Mouse (Mus musculus) midbrain, embryonic 15.5 days (tissue): ENCODE results near the gene Bpifb5. TPM values are rescaled to one million over a fixed set of nuclear protein-coding genes. Genes with fewer than 3 reads are reported as not detected.
"Not testable (repeated sequence)": the region's sequence is repeated elsewhere in the genome, so short reads cannot be mapped to it uniquely, and the experiment has no call there.

Experiments used
- ATAC-seq: fragments of 200-750 bp; cut with Nextera tagmentation; replicated peaks from 2 replicates; pipeline ENCODE4 v1.8.0; 2017; ENCODE audit warnings: moderate TSS enrichment
- H3K27ac ChIP-seq: fragments of 300-500 bp; sonication (generic); 2 replicates; pipeline ENCODE4 v1.5.1; 2015; ENCODE audit warnings: mild to moderate bottlenecking, inconsistent platforms
- H3K27me3 ChIP-seq: fragments of 300-500 bp; sonication (generic); replicated peaks from 2 replicates; pipeline ENCODE4 v1.6.1; 2015; ENCODE audit warnings: inconsistent platforms
- H3K36me3 ChIP-seq: fragments of 300-500 bp; sonication (generic); replicated peaks from 2 replicates; pipeline ENCODE4 v1.6.1; 2015; ENCODE audit warnings: inconsistent platforms
- H3K4me1 ChIP-seq: fragments of 300-500 bp; sonication (generic); 2 replicates; pipeline ENCODE4 v1.6.1; 2015; ENCODE audit warnings: inconsistent platforms
- H3K4me2 ChIP-seq: fragments of 300-500 bp; sonication (generic); 2 replicates; pipeline ENCODE4 v1.6.1; 2015; ENCODE audit warnings: inconsistent platforms, mild to moderate bottlenecking, moderate library complexity
- H3K4me3 ChIP-seq: fragments of 300-500 bp; sonication (generic); 2 replicates; pipeline ENCODE4 v1.5.1; 2015; ENCODE audit warnings: mild to moderate bottlenecking, inconsistent platforms
- H3K9ac ChIP-seq: fragments of 300-500 bp; sonication (generic); 2 replicates; pipeline ENCODE4 v1.6.1; 2015; ENCODE audit warnings: mild to moderate bottlenecking, inconsistent platforms
- H3K9me3 ChIP-seq: fragments of 300-500 bp; sonication (generic); 2 replicates; pipeline ENCODE4 v1.6.1; 2016; ENCODE audit warnings: inconsistent platforms
- WGBS: fragments of 180-500 bp; shearing (Covaris S2); methylation state at CpG from one replicate; pipeline ENCODE4 v1.1.7; 2015; ENCODE audit warnings: mixed read lengths; 5-methylcytosine and 5-hydroxymethylcytosine counted together
- polyA plus RNA-seq: library from polyadenylated mRNA; unstranded; fragments of >200 nt; fragmentation: Nextera tagmentation; extraction: Ambion mirVana; gene quantifications from 2 replicates; pipeline ENCODE4 v1.2.1, GENCODE M21; 2015

The Bpifb5 gene
- polyA plus RNA-seq, 1 experiment from 2014 or later, result 0.13 TPM

- WGBS, result 91% methylated on average over 10 of the region's 10 CpGs
These were observed 20.0 kb downstream of the Bpifb5 start for GRCm38 (mm10) chr2:154243356-154244036.

GRCm38 (mm10) chr2:154245322-154245721, 21.8 kb downstream of the Bpifb5 start:
- Histone ChIP-seq H3K36me3 (no peaks in the 10 kb centered on the region), H3K9me3 (no peaks in the 10 kb centered on the region), H3K4me2 (no peak overlapping the region), H3K27ac (no peak overlapping the region), H3K9ac (no peak overlapping the region), H3K4me3 (no peak overlapping the region), H3K27me3 (no peaks in the 10 kb centered on the region), H3K4me1 (no peaks in the 10 kb centered on the region)
- 94% methylated on average over 5 of the region's 5 CpGs for WGBS
- no peak for ATAC-seq

More at GRCm38 (mm10) chr2:154243356-154244036, 20.0 kb downstream of the Bpifb5 start:
- no peaks in the 10 kb centered on the region for H3K36me3 ChIP-seq
- no peak overlapping the region for H3K4me2 ChIP-seq
- no peak overlapping the region for H3K9ac ChIP-seq
- no peaks in the 10 kb centered on the region for H3K9me3 ChIP-seq
- no peak for ATAC-seq
- H3K4me1 ChIP-seq, result no peaks in the 10 kb centered on the region
- H3K27me3 ChIP-seq, result no peaks in the 10 kb centered on the region
- H3K27ac ChIP-seq, result no peak overlapping the region
- H3K4me3 ChIP-seq, result no peak overlapping the region

GRCm38 (mm10) chr2:154255254-154255653, 31.7 kb downstream of the Bpifb5 start:
- not testable (repeated sequence) for H3K4me2 ChIP-seq, H3K27ac ChIP-seq, ATAC-seq, H3K27me3 ChIP-seq, H3K4me3 ChIP-seq, H3K36me3 ChIP-seq, H3K9ac ChIP-seq, H3K9me3 ChIP-seq, H3K4me1 ChIP-seq
- 100% methylated on average over 2 of the region's 4 CpGs for WGBS

GRCm38 (mm10) chr2:154255770-154256169, 32.2 kb downstream of the Bpifb5 start:
- H3K36me3 ChIP-seq, result no peaks in the 10 kb centered on the region
- no peak for ATAC-seq
- H3K4me3 ChIP-seq, result no peak overlapping the region
- H3K4me1 ChIP-seq, result no peaks in the 10 kb centered on the region
- H3K4me2 ChIP-seq, result no peak overlapping the region
- no peaks in the 10 kb centered on the region for H3K27me3 ChIP-seq
- H3K9me3 ChIP-seq, result no peaks in the 10 kb centered on the region
- no peak overlapping the region for H3K9ac ChIP-seq
- 82% methylated on average over 4 of the region's 4 CpGs for WGBS
- no peak overlapping the region for H3K27ac ChIP-seq

- not testable (repeated sequence) for ATAC-seq, H3K36me3 ChIP-seq
- 83% methylated on average over 5 of the region's 5 CpGs for WGBS
These were observed 34.0 kb downstream of the Bpifb5 start, which contains the start of gene Bpifb9a for GRCm38 (mm10) chr2:154257554-154257953. TSS of gene Bpifb9a (plus strand) at chr2:154257854.

GRCm38 (mm10) chr2:154264397-154264796, 40.9 kb downstream of the Bpifb5 start:
- not testable (repeated sequence) for H3K9ac ChIP-seq, ATAC-seq, H3K4me2 ChIP-seq, H3K27me3 ChIP-seq, H3K36me3 ChIP-seq, H3K9me3 ChIP-seq, H3K4me1 ChIP-seq, H3K4me3 ChIP-seq, H3K27ac ChIP-seq
- WGBS, result 86% methylated on average over 2 of the region's 3 CpGs

More at GRCm38 (mm10) chr2:154257554-154257953, 34.0 kb downstream of the Bpifb5 start, which contains the start of gene Bpifb9a:
- H3K27ac ChIP-seq, H3K4me3 ChIP-seq, H3K9me3 ChIP-seq, H3K27me3 ChIP-seq, H3K4me1 ChIP-seq, H3K9ac ChIP-seq, H3K4me2 ChIP-seq: not testable (repeated sequence)

Other genes starting within 250 kb of the Bpifb5 start
- gene Bpifa6, start 248.8 kb upstream of the Bpifb5 start, polyA plus RNA-seq, result not detected in 2 replicates
- gene Bpifa2, start 215.5 kb upstream of the Bpifb5 start, polyA plus RNA-seq, result not detected in 2 replicates
- gene Bpifa3, start 93.4 kb upstream of the Bpifb5 start, polyA plus RNA-seq, result not detected in 2 replicates
- gene Bpifa1, start 80.9 kb upstream of the Bpifb5 start, polyA plus RNA-seq, result not detected in 2 replicates
- not detected in 2 replicates for gene Bpifa5, start 61.1 kb upstream of the Bpifb5 start, polyA plus RNA-seq
- gene Bpifb1, start 32.9 kb upstream of the Bpifb5 start, polyA plus RNA-seq, result 0.50 and 0.66 TPM in 2 replicates
- not detected in 2 replicates for gene Bpifb9a, start 34.1 kb downstream of the Bpifb5 start, polyA plus RNA-seq
- gene Bpifb9b, start 83.5 kb downstream of the Bpifb5 start, polyA plus RNA-seq, result not detected in 2 replicates
- gene Cdk5rap1, start 149.3 kb downstream of the Bpifb5 start, polyA plus RNA-seq, result 14.0 and 16.5 TPM in 2 replicates
- 10.2 and 13.2 TPM in 2 replicates for gene Snta1, start 184.4 kb downstream of the Bpifb5 start, polyA plus RNA-seq
- 55.8 and 59.3 TPM in 2 replicates for gene Cbfa2t2, start 212.7 kb downstream of the Bpifb5 start, polyA plus RNA-seq